Mouse (Mus musculus): ENCODE data around the gene Vps8. TPM values are rescaled to one million over a fixed set of nuclear protein-coding genes. Genes with fewer than 3 reads are reported as not detected.

Vps8 gene
- polyA plus RNA-seq, 1 experiment from 2014 or later: 15.1 TPM

DNA sequence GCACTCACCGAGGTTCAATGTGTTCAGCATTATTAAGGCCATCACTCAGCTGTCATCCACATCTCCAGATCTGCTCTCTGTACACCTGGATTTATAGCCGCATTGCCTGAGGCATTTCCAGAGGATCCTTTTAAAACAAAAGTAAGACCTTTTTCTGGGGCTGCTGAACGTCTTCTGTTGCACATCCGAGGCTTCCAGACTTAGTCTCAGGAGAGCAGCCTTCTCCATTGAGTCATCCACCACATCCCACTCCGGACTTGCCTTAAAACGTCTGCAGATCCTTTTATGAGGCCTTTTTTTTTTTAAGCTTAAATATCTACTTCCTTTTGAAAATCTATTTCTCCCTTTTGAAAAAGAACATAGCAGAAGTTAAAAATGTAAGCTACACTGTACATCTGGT lies 172.6 kb downstream of the Vps8 start:
- H3K9ac ChIP-seq (ENCODE audit: low read length): no peak overlapping the region
- DNase-seq (ENCODE audit: low spot score): no peak
- WGBS: 68% methylated on average over 6 of the region's 6 CpGs
- H3K4me2 ChIP-seq (ENCODE audit: low read depth, severe bottlenecking): no peak overlapping the region
- H3K9me3 ChIP-seq (ENCODE audit: control insufficient read depth, low read length): no peaks in the 10 kb centered on the region
- H3K27ac ChIP-seq (replicated peaks; ENCODE audit: low read depth, low read length): no peak overlapping the region
- ATAC-seq (ENCODE audit: insufficient number of reproducible peaks, low FRiP score, low TSS enrichment, low read depth): no peak
- H3K4me3 ChIP-seq (ENCODE audit: low read depth, low read length): no peak overlapping the region
- no peaks in the 10 kb centered on the region for H3K36me3 ChIP-seq (ENCODE audit: control insufficient read depth, insufficient read depth, low read length)
- no peaks in the 10 kb centered on the region for H3K27me3 ChIP-seq (ENCODE audit: control insufficient read depth, insufficient read depth, low read length)
- H3K4me1 ChIP-seq (ENCODE audit: control insufficient read depth, insufficient read depth, low read length): no peaks in the 10 kb centered on the region

DNA sequence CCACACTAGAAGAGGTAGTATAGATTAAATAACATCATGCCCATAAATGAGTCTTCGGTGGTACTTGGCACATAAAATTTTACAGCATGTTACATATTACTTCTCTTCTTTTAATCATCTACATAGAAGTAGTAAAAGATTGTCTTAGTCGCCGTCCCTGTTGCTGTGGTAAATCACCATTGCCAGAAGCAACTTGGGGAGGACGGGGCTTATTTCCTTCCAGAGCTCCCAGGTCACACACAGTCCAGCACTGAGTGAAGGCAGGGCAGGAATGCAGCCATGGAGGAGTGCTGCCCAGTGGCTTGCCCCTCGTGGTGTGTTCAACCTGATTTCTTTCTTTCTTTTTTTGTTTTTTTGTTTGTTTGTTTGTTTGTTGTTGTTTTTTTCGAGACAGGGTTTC lies 181.4 kb downstream of the Vps8 start:
- WGBS: 81% methylated on average over 6 of the region's 6 CpGs
- Histone ChIP-seq H3K9ac (ENCODE audit: low read length) (no peak overlapping the region), H3K36me3 (ENCODE audit: control insufficient read depth, insufficient read depth, low read length) (no peaks in the 10 kb centered on the region), H3K9me3 (ENCODE audit: control insufficient read depth, low read length) (no peaks in the 10 kb centered on the region), H3K27ac (replicated peaks; ENCODE audit: low read depth, low read length) (no peak overlapping the region), H3K4me3 (ENCODE audit: low read depth, low read length) (no peak overlapping the region), H3K27me3 (ENCODE audit: control insufficient read depth, insufficient read depth, low read length) (no peaks in the 10 kb centered on the region), H3K4me2 (ENCODE audit: low read depth, severe bottlenecking) (no peak overlapping the region), H3K4me1 (ENCODE audit: control insufficient read depth, insufficient read depth, low read length) (no peaks in the 10 kb centered on the region)
- DNase-seq (ENCODE audit: low spot score) (no peak), ATAC-seq (ENCODE audit: insufficient number of reproducible peaks, low FRiP score, low TSS enrichment, low read depth) (no peak)

DNA sequence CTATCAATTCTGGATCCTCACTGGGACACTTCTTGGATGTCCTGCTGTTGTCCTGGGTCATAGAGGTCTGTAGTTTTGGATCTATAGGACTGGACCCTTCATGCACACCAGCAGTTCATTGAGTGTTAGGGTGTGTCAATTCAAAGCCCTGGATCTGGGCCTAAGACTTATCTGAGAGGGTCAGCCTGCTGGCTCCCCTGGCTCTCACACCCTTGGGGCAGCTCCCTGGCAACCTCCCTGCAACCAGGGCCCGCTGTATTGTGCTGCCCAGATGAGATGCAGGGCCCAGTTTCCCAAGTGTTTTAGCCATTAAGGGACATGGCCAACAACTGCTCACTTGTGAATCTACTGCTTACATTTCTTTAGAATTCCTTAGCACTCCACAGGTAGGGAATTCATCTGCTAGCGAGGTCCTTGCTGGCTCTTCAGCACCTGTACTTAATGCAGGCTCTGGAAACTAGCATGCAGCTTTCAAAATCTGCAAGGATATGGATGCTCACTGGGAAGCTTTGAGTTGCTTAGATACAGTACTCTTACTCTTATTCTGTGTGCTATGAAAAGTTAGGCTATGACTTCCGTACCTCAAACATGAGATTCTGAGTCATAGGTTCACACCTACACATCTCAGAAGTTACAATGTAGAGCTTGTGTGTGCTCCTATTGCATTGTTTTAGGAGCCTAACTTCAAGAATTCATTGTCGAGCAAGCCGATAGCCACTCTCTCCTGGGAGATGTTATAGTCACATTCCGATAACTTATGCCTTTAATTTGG lies 183.5 kb downstream of the Vps8 start:
- Histone ChIP-seq H3K36me3 (ENCODE audit: control insufficient read depth, insufficient read depth, low read length) (no peaks in the 10 kb centered on the region), H3K4me2 (ENCODE audit: low read depth, severe bottlenecking) (no peak overlapping the region), H3K9me3 (ENCODE audit: control insufficient read depth, low read length) (no peaks in the 10 kb centered on the region), H3K9ac (ENCODE audit: low read length) (no peak overlapping the region), H3K4me3 (ENCODE audit: low read depth, low read length) (no peak overlapping the region), H3K4me1 (ENCODE audit: control insufficient read depth, insufficient read depth, low read length) (no peaks in the 10 kb centered on the region), H3K27me3 (ENCODE audit: control insufficient read depth, insufficient read depth, low read length) (no peaks in the 10 kb centered on the region), H3K27ac (replicated peaks; ENCODE audit: low read depth, low read length) (no peak overlapping the region)
- DNase-seq (ENCODE audit: low spot score) (no peak), ATAC-seq (ENCODE audit: insufficient number of reproducible peaks, low FRiP score, low TSS enrichment, low read depth) (no peak)
- whole genome bisulfite sequencing: 89% methylated on average over 6 of the region's 6 CpGs

GRCm38 (mm10) chr16:21607021-21607650 lies 184.2 kb downstream of the Vps8 start:
- no peak overlapping the region for H3K27ac ChIP-seq (replicated peaks; ENCODE audit: low read depth, low read length)
- ATAC-seq (ENCODE audit: insufficient number of reproducible peaks, low FRiP score, low TSS enrichment, low read depth) (no peak), DNase-seq (ENCODE audit: low spot score) (no peak)

DNA sequence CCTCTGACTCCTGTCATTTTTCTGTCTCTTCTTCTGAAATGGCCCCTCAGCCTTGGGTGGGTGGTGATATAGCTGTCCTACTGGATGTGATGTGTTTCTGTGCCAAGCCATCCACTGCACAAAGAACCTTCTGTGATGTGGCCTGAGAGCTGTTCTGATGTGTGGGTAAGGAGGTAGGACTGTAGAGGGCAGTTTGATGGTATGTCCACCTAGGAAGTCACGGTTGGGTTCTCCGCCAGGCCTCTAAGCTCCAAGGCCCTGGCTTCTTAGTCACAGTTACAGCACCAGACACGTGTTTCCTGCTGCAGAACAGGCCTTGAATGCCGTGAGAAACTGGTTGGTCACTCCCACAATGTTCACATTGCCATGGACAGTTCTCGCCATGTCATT lies 184.7 kb downstream of the Vps8 start:
- no peak overlapping the region for H3K4me3 ChIP-seq (ENCODE audit: low read depth, low read length)
- H3K36me3 ChIP-seq (ENCODE audit: control insufficient read depth, insufficient read depth, low read length): no peaks in the 10 kb centered on the region
- no peaks in the 10 kb centered on the region for H3K27me3 ChIP-seq (ENCODE audit: control insufficient read depth, insufficient read depth, low read length)
- ATAC-seq (ENCODE audit: insufficient number of reproducible peaks, low FRiP score, low TSS enrichment, low read depth): no peak
- H3K9me3 ChIP-seq (ENCODE audit: control insufficient read depth, low read length): no peaks in the 10 kb centered on the region
- DNase-seq (ENCODE audit: low spot score): no peak
- H3K9ac ChIP-seq (ENCODE audit: low read length): no peak overlapping the region
- no peaks in the 10 kb centered on the region for H3K4me1 ChIP-seq (ENCODE audit: control insufficient read depth, insufficient read depth, low read length)
- no peak overlapping the region for H3K4me2 ChIP-seq (ENCODE audit: low read depth, severe bottlenecking)
- no peak overlapping the region for H3K27ac ChIP-seq (replicated peaks; ENCODE audit: low read depth, low read length)
- WGBS: 77% methylated on average over 5 of the region's 5 CpGs

More at GRCm38 (mm10) chr16:21607021-21607650, 184.2 kb downstream of the Vps8 start:
- H3K9me3 ChIP-seq (ENCODE audit: control insufficient read depth, low read length): no peaks in the 10 kb centered on the region
- no peak overlapping the region for H3K4me3 ChIP-seq (ENCODE audit: low read depth, low read length)
- H3K27me3 ChIP-seq (ENCODE audit: control insufficient read depth, insufficient read depth, low read length): no peaks in the 10 kb centered on the region
- H3K9ac ChIP-seq (ENCODE audit: low read length): no peak overlapping the region
- H3K4me2 ChIP-seq (ENCODE audit: low read depth, severe bottlenecking): no peak overlapping the region
- no peaks in the 10 kb centered on the region for H3K4me1 ChIP-seq (ENCODE audit: control insufficient read depth, insufficient read depth, low read length)
- WGBS: 78% methylated on average over 8 of the region's 8 CpGs
- no peaks in the 10 kb centered on the region for H3K36me3 ChIP-seq (ENCODE audit: control insufficient read depth, insufficient read depth, low read length)

DNA sequence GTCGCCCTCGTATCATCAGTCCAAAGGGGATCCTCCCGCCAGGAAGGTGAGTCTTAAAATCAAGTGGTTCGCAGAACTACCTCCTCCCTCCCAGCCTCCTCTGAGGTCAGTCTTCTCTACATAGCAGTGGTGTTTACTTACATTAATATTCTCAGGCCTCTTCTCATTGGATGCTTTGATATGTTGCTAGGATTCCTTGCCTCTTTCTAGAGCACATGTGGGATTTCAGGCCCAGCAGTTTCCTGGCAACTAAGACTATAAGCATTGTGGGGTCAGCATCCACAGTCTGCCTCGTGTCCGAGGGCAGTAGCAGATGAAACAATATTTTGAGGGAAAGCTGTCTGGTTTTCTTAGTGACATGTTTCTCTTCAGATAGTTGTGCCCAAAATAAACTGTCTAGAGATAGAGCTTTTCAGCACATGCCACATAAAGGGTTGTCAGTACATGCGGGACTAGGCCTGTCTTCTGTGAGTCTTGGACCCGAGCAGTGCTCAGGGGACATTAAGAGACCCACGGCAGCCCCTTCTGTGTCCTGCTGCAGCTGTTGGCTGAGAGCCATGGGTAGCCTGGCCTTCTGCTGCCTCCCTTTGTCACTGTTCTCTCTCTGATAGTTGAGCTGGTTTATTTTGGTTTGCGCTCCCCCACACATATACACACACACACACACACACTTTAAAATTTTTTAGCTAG lies 185.4 kb downstream of the Vps8 start:
- Histone ChIP-seq H3K4me1 (ENCODE audit: control insufficient read depth, insufficient read depth, low read length) (no peaks in the 10 kb centered on the region), H3K4me2 (ENCODE audit: low read depth, severe bottlenecking) (no peak overlapping the region), H3K27me3 (ENCODE audit: control insufficient read depth, insufficient read depth, low read length) (no peaks in the 10 kb centered on the region), H3K27ac (replicated peaks; ENCODE audit: low read depth, low read length) (no peak overlapping the region), H3K36me3 (ENCODE audit: control insufficient read depth, insufficient read depth, low read length) (no peaks in the 10 kb centered on the region), H3K9ac (ENCODE audit: low read length) (no peak overlapping the region), H3K9me3 (ENCODE audit: control insufficient read depth, low read length) (no peaks in the 10 kb centered on the region), H3K4me3 (ENCODE audit: low read depth, low read length) (no peak overlapping the region)
- WGBS: 91% methylated on average over 10 of the region's 10 CpGs
- ATAC-seq (ENCODE audit: insufficient number of reproducible peaks, low FRiP score, low TSS enrichment, low read depth) (no peak), DNase-seq (ENCODE audit: low spot score) (no peak)

GRCm38 (mm10) chr16:21610473-21610872 lies 187.6 kb downstream of the Vps8 start:
- Histone ChIP-seq H3K36me3 (ENCODE audit: control insufficient read depth, insufficient read depth, low read length) (no peaks in the 10 kb centered on the region), H3K9ac (ENCODE audit: low read length) (no peak overlapping the region), H3K9me3 (ENCODE audit: control insufficient read depth, low read length) (no peaks in the 10 kb centered on the region), H3K4me2 (ENCODE audit: low read depth, severe bottlenecking) (no peak overlapping the region), H3K4me3 (ENCODE audit: low read depth, low read length) (no peak overlapping the region), H3K27ac (replicated peaks; ENCODE audit: low read depth, low read length) (no peak overlapping the region), H3K4me1 (ENCODE audit: control insufficient read depth, insufficient read depth, low read length) (no peaks in the 10 kb centered on the region), H3K27me3 (ENCODE audit: control insufficient read depth, insufficient read depth, low read length) (no peaks in the 10 kb centered on the region)
- 88% methylated on average over 4 of the region's 4 CpGs for WGBS
- ATAC-seq (ENCODE audit: insufficient number of reproducible peaks, low FRiP score, low TSS enrichment, low read depth): no peak
- no peak for DNase-seq (ENCODE audit: low spot score)

DNA sequence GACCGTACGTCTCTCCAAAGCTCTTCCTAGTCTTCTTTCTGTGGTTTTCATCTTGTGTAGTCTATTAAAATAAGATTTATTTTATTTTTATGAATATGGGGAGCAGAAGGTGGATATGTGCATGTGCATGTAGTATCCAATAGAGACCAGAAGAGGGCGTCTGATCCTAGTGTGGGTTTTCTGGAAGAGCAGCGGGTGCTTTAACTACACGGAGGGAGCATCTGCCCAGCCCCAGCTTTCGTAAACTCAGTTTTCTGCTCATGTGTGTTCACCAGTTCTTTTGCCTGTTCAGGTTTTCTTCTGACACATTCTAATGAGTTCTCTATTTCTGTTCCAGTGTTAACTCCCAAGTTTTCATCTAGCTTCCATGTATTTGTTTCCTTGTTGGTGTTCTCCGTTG lies 192.9 kb downstream of the Vps8 start:
- no peak overlapping the region for H3K27ac ChIP-seq (replicated peaks; ENCODE audit: low read depth, low read length)
- H3K36me3 ChIP-seq (ENCODE audit: control insufficient read depth, insufficient read depth, low read length): no peaks in the 10 kb centered on the region
- DNase-seq (ENCODE audit: low spot score): no peak
- 63% methylated on average over 7 of the region's 7 CpGs for WGBS
- no peak for ATAC-seq (ENCODE audit: insufficient number of reproducible peaks, low FRiP score, low TSS enrichment, low read depth)
- H3K9ac ChIP-seq (ENCODE audit: low read length): no peak overlapping the region
- no peaks in the 10 kb centered on the region for H3K4me1 ChIP-seq (ENCODE audit: control insufficient read depth, insufficient read depth, low read length)
- no peaks in the 10 kb centered on the region for H3K27me3 ChIP-seq (ENCODE audit: control insufficient read depth, insufficient read depth, low read length)
- H3K4me3 ChIP-seq (ENCODE audit: low read depth, low read length): no peak overlapping the region
- no peaks in the 10 kb centered on the region for H3K9me3 ChIP-seq (ENCODE audit: control insufficient read depth, low read length)
- no peak overlapping the region for H3K4me2 ChIP-seq (ENCODE audit: low read depth, severe bottlenecking)
